Mouse (Mus musculus) CH12.LX (cell line): Measurements from ENCODE around the gene Thrap3. TPM values are rescaled to one million over a fixed set of nuclear protein-coding genes. Genes with fewer than 3 reads are reported as not detected.

Source experiments
- DNase-seq: peaks from one replicate; pipeline ENCODE4 v3.0.0-alpha.2; 2013; ENCODE audit errors: extremely low read depth
- H3K27ac ChIP-seq: 2 replicates; pipeline ENCODE4 v1.5.1; 2012; ENCODE audit warnings: low read depth, mild to moderate bottlenecking, control low read depth, moderate library complexity; ENCODE audit not compliant: insufficient read depth
- H3K27me3 ChIP-seq: replicated peaks from 2 replicates; pipeline ENCODE3; 2012; ENCODE audit warnings: inconsistent platforms
- H3K36me3 ChIP-seq, 2 experiments: replicated peaks in 1 of 2; 2 replicates each; pipeline versions ENCODE3 to v1.6.1; 2012; ENCODE audit warnings: inconsistent platforms in 1 of 2, low read length in 1 of 2, mild to moderate bottlenecking in 1 of 2, mixed read lengths in 1 of 2, moderate library complexity in 1 of 2; ENCODE audit not compliant: control insufficient read depth in 1 of 2, insufficient read depth in 1 of 2
- H3K4me1 ChIP-seq, 2 experiments: 2 replicates each; pipeline ENCODE4 v1.6.1; 2012; ENCODE audit warnings: inconsistent platforms in 1 of 2, moderate library complexity in 1 of 2; ENCODE audit not compliant: insufficient read depth in 2 of 2, control insufficient read depth in 1 of 2
- H3K4me2 ChIP-seq: 2 replicates; pipeline ENCODE4 v1.6.1; 2012; ENCODE audit warnings: low read depth, mild to moderate bottlenecking, control low read depth; ENCODE audit not compliant: poor library complexity, insufficient read depth, severe bottlenecking
- H3K4me3 ChIP-seq, 3 experiments: fragments of 150-350 bp in 1 of 3; sonication (generic) in 1 of 3; replicated peaks in 1 of 3; 2 replicates each; pipeline versions ENCODE3 to v1.5.1; 2011 to 2012; ENCODE audit warnings: low read depth in 2 of 3, low read length in 2 of 3, mild to moderate bottlenecking in 2 of 3, moderate library complexity in 2 of 3, control low read depth in 1 of 3, improper control_type of control experiment in 1 of 3, inconsistent platforms in 1 of 3, mixed read lengths in 1 of 3; ENCODE audit not compliant: poor library complexity in 1 of 3
- H3K79me2 ChIP-seq: replicated peaks from 2 replicates; pipeline ENCODE4 v1.6.1; 2012; ENCODE audit warnings: mild to moderate bottlenecking, moderate library complexity; ENCODE audit not compliant: control insufficient read depth, poor library complexity, insufficient read depth, severe bottlenecking; ENCODE audit errors: extremely low read depth
- H3K9ac ChIP-seq: 2 replicates; pipeline ENCODE4 v1.6.1; 2012; ENCODE audit warnings: low read depth, mild to moderate bottlenecking, control low read depth, moderate library complexity; ENCODE audit not compliant: insufficient read depth
- H3K9me3 ChIP-seq: replicated peaks from 2 replicates; pipeline ENCODE3; 2012; ENCODE audit warnings: low read length, inconsistent platforms, mixed read lengths
- BHLHE40 ChIP-seq: IDR thresholded peaks from 2 replicates; pipeline ENCODE4 v1.6.1; 2011; ENCODE audit warnings: mild to moderate bottlenecking, low read depth, low read length, improper control_type of control experiment
- CHD1 ChIP-seq: IDR thresholded peaks from 2 replicates; pipeline ENCODE4 v1.6.1; 2012; ENCODE audit warnings: low read depth, low read length, improper control_type of control experiment, inconsistent platforms
- CHD2 ChIP-seq: IDR thresholded peaks from 2 replicates; pipeline ENCODE4 v1.6.1; 2011; ENCODE audit warnings: low read length, improper control_type of control experiment
- ELF1 ChIP-seq: IDR thresholded peaks from 2 replicates; pipeline ENCODE4 v1.6.1; 2014; ENCODE audit warnings: low read depth, mild to moderate bottlenecking, inconsistent platforms, low read length, improper control_type of control experiment
- EP300 ChIP-seq: IDR thresholded peaks from 2 replicates; pipeline ENCODE4 v1.6.1; 2011; ENCODE audit warnings: low read length, improper control_type of control experiment
- IRF4 ChIP-seq: IDR thresholded peaks from 2 replicates; pipeline ENCODE4 v1.6.1; 2014; ENCODE audit warnings: low read depth, mild to moderate bottlenecking, inconsistent platforms, low read length, improper control_type of control experiment
- KAT2A ChIP-seq: IDR thresholded peaks from 2 replicates; pipeline ENCODE4 v1.6.1; 2012; ENCODE audit warnings: low read length, improper control_type of control experiment, inconsistent platforms; ENCODE audit not compliant: insufficient replicate concordance
- MXI1 ChIP-seq: IDR thresholded peaks from 2 replicates; pipeline ENCODE4 v1.6.1; 2011; ENCODE audit warnings: mild to moderate bottlenecking, low read depth, low read length, improper control_type of control experiment
- NELFE ChIP-seq: IDR thresholded peaks from 2 replicates; pipeline ENCODE4 v1.6.1; 2011; ENCODE audit warnings: low read depth, low read length, improper control_type of control experiment
- POLR2A ChIP-seq: IDR thresholded peaks from 2 replicates; pipeline ENCODE4 v1.6.1; 2011; ENCODE audit warnings: low read depth, mild to moderate bottlenecking, improper control_type of control experiment, low read length
- POLR2AphosphoS2 ChIP-seq: IDR thresholded peaks from 2 replicates; pipeline ENCODE4 v1.6.1; 2011; ENCODE audit warnings: low read depth, low read length, improper control_type of control experiment
- RCOR1 ChIP-seq: conservative IDR thresholded peaks from 2 replicates; pipeline ENCODE4 v1.6.1; 2012; ENCODE audit warnings: low read depth, mild to moderate bottlenecking, inconsistent platforms, low read length, improper control_type of control experiment
- TBP ChIP-seq: conservative IDR thresholded peaks from 2 replicates; pipeline ENCODE4 v1.6.1; 2011; ENCODE audit warnings: low read depth, low read length, improper control_type of control experiment
- UBTF ChIP-seq: IDR thresholded peaks from 2 replicates; pipeline ENCODE4 v1.6.1; 2012; ENCODE audit warnings: low read depth, mild to moderate bottlenecking, inconsistent platforms, low read length, improper control_type of control experiment, moderate library complexity
- USF2 ChIP-seq: conservative IDR thresholded peaks from 2 replicates; pipeline ENCODE4 v1.6.1; 2011; ENCODE audit warnings: low read depth, low read length, improper control_type of control experiment
- ZC3H11A ChIP-seq: IDR thresholded peaks from 2 replicates; pipeline ENCODE4 v1.6.1; 2012; ENCODE audit warnings: low read depth, mild to moderate bottlenecking, inconsistent platforms, low read length, improper control_type of control experiment
- dilution Hi-C: fragments of 300-500 bp; cut with MboI; formaldehyde crosslinking; loops from 2 replicates; pipeline ENCODE4 v1.14.3; 2020; ENCODE audit warnings: low sequenced_read_pairs; ENCODE audit not compliant: extremely low pct_unique_long_range_greater_than_20kb, extremely low pct_ligation_motif_present
- in situ Hi-C: fragments of 300-500 bp; cut with MboI; formaldehyde crosslinking; loops from 3 replicates; pipeline ENCODE4 v1.14.3; 2019; ENCODE audit warnings: low sequenced_read_pairs, low pct_ligation_motif_present, low pct_unique_long_range_greater_than_20kb, mixed read lengths
- polyA plus RNA-seq: library from polyadenylated mRNA; unstranded; fragments of >175 nt; gene quantifications from 2 replicates; pipeline ENCODE4 v1.2.1, GENCODE M21; 2012; ENCODE audit warnings: low read depth; ENCODE audit not compliant: insufficient read length
- total RNA-seq, 2 experiments: library from RNA; depleted of rRNA; stranded (reverse); fragments of 300-350 nt in 1 of 2; fragments of >200 nt in 1 of 2; gene quantifications; 2 replicates each; pipeline ENCODE4 v1.2.3; 2012 to 2014

Thrap3 gene
- total and polyA plus RNA-seq, 3 experiments, result 140 to 327 (median 183) TPM

DNA sequence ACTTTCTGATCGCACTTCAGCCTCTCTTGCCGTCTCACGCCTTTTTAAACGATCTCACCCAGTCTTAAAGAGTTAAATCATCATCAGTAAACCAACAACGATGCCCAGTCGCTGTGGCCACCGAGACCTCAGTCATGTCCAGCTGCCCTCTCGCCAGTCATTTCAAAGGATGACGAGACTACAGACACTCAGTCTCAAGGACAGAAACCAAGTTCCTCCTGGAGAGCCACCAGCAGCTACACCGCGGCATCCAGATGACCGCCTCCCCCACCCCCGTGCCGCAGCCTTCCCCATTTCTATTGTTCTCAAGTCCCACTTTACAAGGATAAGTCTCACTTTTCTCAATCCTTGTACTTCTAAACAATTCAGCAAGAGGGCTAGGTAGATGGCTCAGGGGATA is 49.7 kb downstream of the Thrap3 start:
- Histone ChIP-seq H3K9ac (no peak overlapping the region), H3K9me3 (no peaks in the 10 kb centered on the region), H3K36me3 (peaks cover 0 to 79% of the 10 kb centered on the region in 2 experiments), H3K27ac (no peak overlapping the region), H3K4me3 (no peak overlapping the region), H3K4me1 (peaks cover 11 to 14% of the 10 kb centered on the region in 2 experiments; a peak in 3 of 4 replicates), H3K79me2 (no peaks in the 10 kb centered on the region), H3K27me3 (no peaks in the 10 kb centered on the region), H3K4me2 (no peak overlapping the region)
- dilution Hi-C loops, result no loop called here
- in situ Hi-C loops, result no loop called here
- no peak for DNase-seq
- TF ChIP-seq EP300 (no peak), UBTF (no peak)

DNA sequence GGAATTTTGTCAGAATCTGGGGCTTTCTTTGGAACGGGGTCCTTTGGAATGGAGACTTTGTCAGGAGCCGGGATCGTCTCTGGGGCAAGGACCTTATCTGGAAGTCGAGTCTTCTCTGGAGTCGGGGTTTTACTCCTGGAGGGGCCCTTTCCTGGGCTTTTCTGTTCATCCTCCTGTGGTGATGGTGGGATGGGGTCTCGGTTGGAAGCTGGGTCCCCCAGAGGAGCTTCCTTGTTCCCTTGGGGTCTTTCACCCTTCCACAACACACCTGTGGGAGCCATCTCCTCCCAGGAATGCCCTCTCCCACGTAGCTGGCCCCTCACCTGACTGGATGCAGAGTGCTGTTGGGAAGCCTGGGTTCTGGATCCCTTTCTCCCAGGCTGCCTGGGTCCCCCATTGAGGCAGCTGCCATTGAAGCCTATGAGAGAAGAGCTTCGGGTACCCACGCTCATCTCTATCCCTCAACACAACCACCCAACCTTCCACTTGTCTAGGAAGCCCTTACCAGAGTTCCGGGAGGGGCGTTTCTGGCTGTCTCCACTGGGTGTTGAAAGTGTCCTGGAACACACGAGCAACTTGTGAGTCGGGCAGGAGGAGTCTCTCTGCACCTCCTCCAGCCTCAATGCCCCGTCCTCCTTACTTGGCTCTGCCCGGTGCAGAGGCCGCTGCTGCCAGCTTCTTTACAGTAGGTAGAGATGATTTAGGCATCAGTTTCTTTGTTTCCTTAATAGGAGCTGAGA is 50.7 kb downstream of the Thrap3 start:
- Histone ChIP-seq H3K4me2 (no peak overlapping the region), H3K27me3 (no peaks in the 10 kb centered on the region), H3K9ac (no peak overlapping the region), H3K4me3 (no peak overlapping the region), H3K36me3 (peaks cover 0 to 72% of the 10 kb centered on the region in 2 experiments), H3K27ac (no peak overlapping the region), H3K9me3 (no peaks in the 10 kb centered on the region), H3K79me2 (no peaks in the 10 kb centered on the region), H3K4me1 (peaks cover 11 to 14% of the 10 kb centered on the region in 2 experiments; a peak in 3 of 4 replicates)
- dilution Hi-C loops (no loop called here), in situ Hi-C loops (no loop called here)
- DNase-seq, result no peak
- TF ChIP-seq CHD1 (no peak), POLR2AphosphoS2 (no peak), NELFE (no peak), CHD2 (no peak), USF2 (no peak), UBTF (no peak), ZC3H11A (no peak), TBP (no peak), RCOR1 (no peak), ELF1 (no peak), BHLHE40 (no peak), MXI1 (no peak), KAT2A (no peak), POLR2A (no peak), IRF4 (no peak)
